Mouse (Mus musculus) midbrain, embryonic 14.5 days (tissue): ENCODE measurements around the gene Arhgap10. TPM values are rescaled to one million over a fixed set of nuclear protein-coding genes. Genes with fewer than 3 reads are reported as not detected.

Experiments used
- ATAC-seq: fragments of 200-750 bp; cut with Nextera tagmentation; 2 replicates; pipeline ENCODE4 v1.8.0; 2017; ENCODE audit warnings: moderate number of reproducible peaks, moderate library complexity; ENCODE audit not compliant: low FRiP score, low TSS enrichment
- DNase-seq: peaks from one replicate; pipeline ENCODE4 v3.0.0-alpha.2; 2015
- H3K27ac ChIP-seq: fragments of 300-500 bp; sonication (generic); replicated peaks from 2 replicates; pipeline ENCODE4 v1.5.1; 2014; ENCODE audit warnings: mild to moderate bottlenecking, low read depth, low read length, moderate library complexity
- H3K27me3 ChIP-seq: fragments of 300-500 bp; sonication (generic); 2 replicates; pipeline ENCODE4 v1.6.1; 2014; ENCODE audit warnings: low read length, control low read depth, mixed read lengths; ENCODE audit not compliant: control insufficient read depth, insufficient read depth
- H3K36me3 ChIP-seq: fragments of 300-500 bp; sonication (generic); 2 replicates; pipeline ENCODE4 v1.6.1; 2014; ENCODE audit warnings: low read length, control low read depth; ENCODE audit not compliant: control insufficient read depth, insufficient read depth
- H3K4me1 ChIP-seq: fragments of 300-500 bp; sonication (generic); 2 replicates; pipeline ENCODE4 v1.6.1; 2014; ENCODE audit warnings: mild to moderate bottlenecking, antibody characterized with exemption, low read length, control low read depth; ENCODE audit not compliant: control insufficient read depth, insufficient read depth
- H3K4me2 ChIP-seq: fragments of 300-500 bp; sonication (generic); 2 replicates; pipeline ENCODE4 v1.6.1; 2014; ENCODE audit warnings: mild to moderate bottlenecking, low read length, moderate library complexity
- H3K4me3 ChIP-seq: fragments of 300-500 bp; sonication (generic); replicated peaks from 2 replicates; pipeline ENCODE4 v1.5.1; 2014; ENCODE audit warnings: low read depth, low read length
- H3K9ac ChIP-seq: fragments of 300-500 bp; sonication (generic); replicated peaks from 2 replicates; pipeline ENCODE4 v1.6.1; 2014; ENCODE audit warnings: mild to moderate bottlenecking, low read length, moderate library complexity
- H3K9me3 ChIP-seq: fragments of 300-500 bp; sonication (generic); 2 replicates; pipeline ENCODE4 v1.6.1; 2016; ENCODE audit warnings: low read length, control low read depth, mixed read lengths; ENCODE audit not compliant: control insufficient read depth
- WGBS: fragments of 180-500 bp; shearing (Covaris S2); extraction: QIAGEN DNeasy Blood & Tissue Kit; methylation state at CpG from one replicate; pipeline ENCODE4 v1.1.7; 2014; 5-methylcytosine and 5-hydroxymethylcytosine counted together
- polyA plus RNA-seq: library from polyadenylated mRNA; unstranded; fragments of >200 nt; fragmentation: Nextera tagmentation; extraction: Ambion mirVana; gene quantifications from 2 replicates; pipeline ENCODE4 v1.2.1, GENCODE M21; 2014

Arhgap10 gene
- polyA plus RNA-seq, 1 experiment from 2014 or later = 3.0 TPM

DNA sequence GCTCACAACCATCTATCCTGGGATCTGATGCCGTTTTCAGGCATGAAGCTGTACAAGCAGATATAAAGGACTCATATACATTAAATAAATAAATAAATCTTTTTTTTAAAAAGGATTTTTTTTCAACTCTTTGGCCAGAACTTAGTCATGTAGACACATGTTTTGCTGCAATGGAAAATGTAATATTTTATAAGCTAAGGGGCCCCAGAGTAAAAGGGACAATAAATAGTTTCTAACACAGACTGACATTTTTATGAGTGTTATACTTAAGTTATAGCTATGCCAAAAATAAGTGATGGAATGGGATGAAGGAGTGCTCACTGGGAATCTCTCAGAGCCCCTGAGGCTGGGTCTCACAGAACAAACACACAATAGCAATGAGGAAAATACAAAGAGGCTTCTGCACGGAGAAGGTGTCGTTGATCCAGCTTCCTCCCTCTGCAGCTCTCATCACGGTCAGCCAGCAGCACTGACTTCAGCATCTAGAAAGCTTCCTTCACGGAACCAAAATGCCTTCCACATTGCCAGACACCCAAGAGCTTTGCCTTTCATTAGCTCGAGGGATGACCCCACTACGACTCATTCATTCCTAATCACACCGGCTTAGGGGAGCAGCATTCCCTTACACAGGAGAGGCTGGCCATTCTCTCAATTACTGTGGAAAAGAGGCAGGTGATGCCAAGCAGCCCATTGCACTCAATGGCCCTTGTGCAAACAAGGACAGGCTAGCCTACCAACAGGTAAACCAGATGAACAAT is 3.5 kb upstream of the Arhgap10 start:
- Histone ChIP-seq H3K27me3 (peaks cover 5% of the 10 kb centered on the region; the same call in 1 of the 2 replicates), H3K4me1 (peaks cover 13% of the 10 kb centered on the region), H3K4me2 (no peak overlapping the region), H3K9ac (no peak overlapping the region), H3K9me3 (no peaks in the 10 kb centered on the region), H3K36me3 (no peaks in the 10 kb centered on the region), H3K27ac (no peak overlapping the region), H3K4me3 (no peak overlapping the region)
- WGBS = 81% methylated on average over 8 of the region's 8 CpGs
- no peak for DNase-seq
- ATAC-seq = no peak

GRCm38 (mm10) chr8:77520601-77521000 is 2.8 kb upstream of the Arhgap10 start:
- Histone ChIP-seq H3K27ac (no peak overlapping the region), H3K4me1 (peaks cover 13% of the 10 kb centered on the region), H3K9me3 (no peaks in the 10 kb centered on the region), H3K4me2 (no peak overlapping the region), H3K27me3 (peaks cover 8% of the 10 kb centered on the region; the same call in 1 of the 2 replicates), H3K9ac (no peak overlapping the region), H3K4me3 (no peak overlapping the region), H3K36me3 (no peaks in the 10 kb centered on the region)
- ATAC-seq = no peak
- no peak for DNase-seq
- WGBS = 96% methylated on average over 4 of the region's 4 CpGs

DNA sequence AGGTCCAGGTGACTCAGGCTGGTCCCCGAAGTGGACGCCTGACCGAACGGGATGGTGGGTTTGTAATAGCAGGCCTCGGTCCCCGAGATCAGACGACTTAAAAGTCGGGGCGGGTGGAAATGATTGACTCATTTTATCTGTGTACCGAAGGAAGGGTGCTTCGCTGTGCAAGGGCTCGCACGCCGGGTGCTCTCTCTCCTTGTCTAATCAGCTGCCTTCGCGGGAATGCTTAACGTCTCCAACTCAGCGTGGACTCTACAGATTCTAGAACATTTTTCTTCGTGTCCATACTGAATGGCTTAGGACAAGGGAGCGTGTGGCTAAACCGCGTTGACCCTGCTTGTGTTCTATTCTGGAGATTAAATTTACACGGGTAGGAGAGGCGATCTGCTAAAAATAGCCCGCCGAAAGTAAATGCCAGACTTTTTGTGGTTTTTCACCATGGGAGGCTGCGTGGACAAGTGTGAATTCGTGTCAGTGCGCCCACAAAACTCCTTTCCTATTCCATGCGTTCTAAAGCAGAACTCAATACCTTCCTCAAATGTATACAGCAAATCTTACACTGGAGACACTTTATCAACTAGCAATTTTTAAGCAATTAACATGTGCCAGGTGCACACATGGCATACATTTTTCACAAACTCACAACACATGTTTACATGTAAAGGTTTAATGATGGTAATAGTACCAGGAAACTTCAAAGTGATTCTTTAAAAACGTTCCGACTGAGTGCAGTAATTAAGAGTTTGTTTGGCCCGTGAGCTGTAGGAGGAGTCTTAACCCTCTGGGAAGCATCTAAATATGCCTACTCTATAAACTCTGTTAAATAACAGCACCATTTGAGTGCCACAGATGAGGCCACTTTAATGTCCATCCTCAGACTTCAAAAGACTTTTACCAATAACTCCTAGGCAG is 705 bp upstream of the Arhgap10 start:
- 9% methylated on average over 33 of the region's 33 CpGs for WGBS
- DNase-seq (peak; percentile 74), ATAC-seq (peak; percentile 61)
- Histone ChIP-seq H3K36me3 (no peaks in the 10 kb centered on the region), H3K4me2 (peak overlapping the region; percentile 97), H3K9me3 (no peaks in the 10 kb centered on the region), H3K27ac (0 out of 2 replicates have a peak overlapping the region, but pooled peaks have one; percentile 41), H3K4me1 (peaks cover 13% of the 10 kb centered on the region), H3K4me3 (peak overlapping the region; percentile 59), H3K27me3 (peaks cover 9% of the 10 kb centered on the region; the same call in 1 of the 2 replicates), H3K9ac (peak overlapping the region; percentile 63)

GRCm38 (mm10) chr8:77516845-77517244 is 908 bp downstream of the Arhgap10 start:
- H3K36me3 ChIP-seq = no peaks in the 10 kb centered on the region
- H3K4me1 ChIP-seq = peaks cover 17% of the 10 kb centered on the region
- peak overlapping the region; percentile 59 for H3K4me3 ChIP-seq
- DNase-seq (peak; percentile 5), ATAC-seq (no peak)
- peak overlapping the region; percentile 63 for H3K9ac ChIP-seq
- H3K27ac ChIP-seq = no peak overlapping the region
- H3K27me3 ChIP-seq = peaks cover 11% of the 10 kb centered on the region; the same call in 1 of the 2 replicates
- peak overlapping the region; percentile 97 for H3K4me2 ChIP-seq
- H3K9me3 ChIP-seq = no peaks in the 10 kb centered on the region
- 6% methylated on average over 10 of the region's 10 CpGs for WGBS

GRCm38 (mm10) chr8:77515786-77516185 is 2.0 kb downstream of the Arhgap10 start:
- Histone ChIP-seq H3K9me3 (no peaks in the 10 kb centered on the region), H3K27ac (no peak overlapping the region), H3K4me2 (peak overlapping the region; percentile 97; the same call in 1 of the 2 replicates), H3K36me3 (no peaks in the 10 kb centered on the region), H3K27me3 (peaks cover 11% of the 10 kb centered on the region; the same call in 1 of the 2 replicates), H3K4me1 (peaks cover 17% of the 10 kb centered on the region), H3K9ac (no peak overlapping the region), H3K4me3 (no peak overlapping the region)
- WGBS = 81% methylated on average over 8 of the region's 8 CpGs
- DNase-seq (no peak), ATAC-seq (no peak)

DNA sequence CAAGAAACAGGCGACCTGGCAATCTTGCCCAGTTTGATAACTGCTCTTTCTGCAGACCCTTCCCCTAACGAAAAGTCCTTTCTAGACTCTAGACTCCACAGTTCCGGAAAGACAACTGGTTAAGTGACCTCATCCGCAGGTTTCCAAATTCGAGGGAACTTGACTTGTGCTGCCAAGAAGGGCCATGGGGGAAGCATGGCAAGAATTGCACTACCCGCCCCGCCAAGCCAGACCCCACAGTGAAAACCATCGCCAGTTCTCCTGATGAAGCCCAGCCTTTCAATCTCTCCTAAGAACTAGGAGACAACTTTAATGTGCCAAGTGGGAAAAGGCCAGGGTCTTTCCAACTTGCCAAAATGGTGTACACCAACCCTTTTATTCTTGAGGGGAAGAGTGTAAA is 2.6 kb downstream of the Arhgap10 start:
- H3K27ac ChIP-seq = no peak overlapping the region
- no peak overlapping the region for H3K4me2 ChIP-seq
- DNase-seq = no peak
- no peaks in the 10 kb centered on the region for H3K9me3 ChIP-seq
- H3K4me1 ChIP-seq = peaks cover 17% of the 10 kb centered on the region
- no peak overlapping the region for H3K9ac ChIP-seq
- 94% methylated on average over 8 of the region's 8 CpGs for WGBS
- no peaks in the 10 kb centered on the region for H3K36me3 ChIP-seq
- H3K27me3 ChIP-seq = peaks cover 11% of the 10 kb centered on the region; the same call in 1 of the 2 replicates
- no peak for ATAC-seq
- no peak overlapping the region for H3K4me3 ChIP-seq

GRCm38 (mm10) chr8:77511750-77512493 is 5.8 kb downstream of the Arhgap10 start:
- Histone ChIP-seq H3K27me3 (peaks cover 11% of the 10 kb centered on the region; the same call in 1 of the 2 replicates), H3K9ac (no peak overlapping the region), H3K9me3 (no peaks in the 10 kb centered on the region), H3K4me2 (no peak overlapping the region), H3K4me3 (no peak overlapping the region), H3K36me3 (no peaks in the 10 kb centered on the region), H3K4me1 (peaks cover 11% of the 10 kb centered on the region), H3K27ac (no peak overlapping the region)
- DNase-seq (no peak), ATAC-seq (no peak)
- WGBS = 28% methylated on average over 13 of the region's 13 CpGs

- Histone ChIP-seq H3K4me1 (peaks cover 5% of the 10 kb centered on the region; the same call in 1 of the 2 replicates), H3K4me2 (no peak overlapping the region), H3K9me3 (no peaks in the 10 kb centered on the region), H3K36me3 (no peaks in the 10 kb centered on the region), H3K27me3 (0 out of 2 replicates have a peak, but pooled peaks cover 3% of the 10 kb centered on the region), H3K9ac (no peak overlapping the region), H3K27ac (no peak overlapping the region), H3K4me3 (no peak overlapping the region)
- DNase-seq (no peak), ATAC-seq (no peak)
- WGBS = 78% methylated on average over 3 of the region's 3 CpGs
Observed at GRCm38 (mm10) chr8:77510426-77510825, 7.3 kb downstream of the Arhgap10 start.
